Mouse (Mus musculus) ovary, postnatal 10 days (tissue): ENCODE results near the gene Gpr150.
A peak's percentile ranks its signal among the peaks of the same experiment; 100 is the strongest.

Experiments used
- DNase-seq: peaks from one replicate; pipeline ENCODE4 v3.0.0; 2022; ENCODE audit warnings: low spot score

Gpr150 gene

GRCm38 (mm10) chr13:76056896-76057266 lies at the start of gene Gpr150:
Gene Gpr150 (minus strand): TSS chr13:76056996.
- no peak for DNase-seq

- DNase-seq = no peak
Observed at GRCm38 (mm10) chr13:76101989-76102388, 45.2 kb upstream of the Gpr150 start.

GRCm38 (mm10) chr13:76098493-76099303 lies 41.9 kb upstream of the Gpr150 start, which contains the start of the genes Arsk and Ttc37:
Gene Arsk (minus strand): TSS chr13:76098660.
Gene Ttc37 (plus strand): TSS chr13:76098734.
- peak; percentile 64 for DNase-seq

DNA sequence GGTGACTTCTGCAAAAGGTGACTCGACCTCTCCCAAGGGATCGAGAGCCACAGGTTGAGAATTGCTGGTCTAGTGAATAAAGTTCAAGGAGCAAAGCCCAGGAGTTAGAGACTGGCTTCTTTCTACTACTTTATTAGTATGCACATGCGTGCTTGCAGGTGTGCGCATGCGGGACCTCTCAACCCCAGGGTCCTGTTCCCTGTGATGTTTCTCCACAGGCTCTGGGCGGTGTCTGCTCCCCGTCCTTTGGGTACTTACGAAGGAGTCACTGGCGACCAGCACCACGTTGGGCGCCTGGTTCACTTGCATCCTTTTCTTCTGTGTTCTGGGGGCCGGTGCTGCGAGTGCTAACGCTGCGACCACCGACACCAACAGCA lies 41.3 kb upstream of the Gpr150 start:
- DNase-seq = no peak

GRCm38 (mm10) chr13:76074323-76074722 lies 17.5 kb upstream of the Gpr150 start:
- no peak for DNase-seq

DNA sequence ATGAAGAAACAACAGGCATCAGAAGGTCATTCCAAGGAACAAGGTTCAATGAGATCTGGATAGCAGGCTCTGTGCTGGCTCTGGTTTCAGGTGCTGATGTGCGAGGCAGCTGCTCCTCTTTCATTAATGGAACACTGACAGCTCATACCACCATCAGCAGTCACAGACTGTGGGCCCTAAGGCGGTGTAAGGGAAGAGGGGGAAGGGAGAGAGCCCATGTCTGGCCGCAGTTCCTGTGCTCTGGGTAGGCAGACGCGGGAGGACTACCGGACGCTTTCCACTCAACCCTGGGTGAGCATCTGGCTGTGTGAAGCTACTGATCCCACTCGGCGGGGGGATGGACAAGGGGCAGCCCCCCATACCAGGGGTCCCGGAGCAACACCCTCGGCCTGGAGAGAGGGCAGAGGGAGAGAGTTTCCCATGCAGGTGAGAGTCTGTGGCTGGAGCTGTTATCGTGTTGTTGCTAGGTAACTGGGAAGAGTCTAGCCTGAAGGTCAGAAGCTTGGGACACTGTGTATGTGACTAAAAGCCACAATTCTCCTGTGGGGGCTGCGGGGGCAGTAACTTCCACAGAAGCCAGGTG lies 7.7 kb upstream of the Gpr150 start:
- no peak for DNase-seq

DNA sequence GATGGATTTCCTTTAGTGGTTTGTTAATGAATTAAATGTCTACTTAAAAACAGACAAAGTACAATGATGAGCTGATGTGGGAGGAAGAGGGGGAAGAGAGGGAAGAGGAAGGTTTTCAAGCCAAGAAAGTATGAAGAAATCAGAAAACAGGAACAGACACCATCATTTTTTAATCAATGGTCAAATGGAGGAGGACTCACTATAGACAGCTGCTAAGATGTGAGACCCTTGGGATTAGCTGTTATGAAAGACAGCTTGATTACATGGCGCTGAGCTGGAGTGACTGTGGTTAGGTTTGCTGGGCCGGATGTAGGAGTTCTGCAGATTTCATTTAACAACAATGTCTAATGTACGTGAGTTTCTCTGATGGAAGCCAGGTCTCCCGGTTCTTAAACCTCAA lies 6.8 kb upstream of the Gpr150 start:
- DNase-seq = no peak

GRCm38 (mm10) chr13:76062569-76062968 lies 5.8 kb upstream of the Gpr150 start:
- DNase-seq = no peak

DNA sequence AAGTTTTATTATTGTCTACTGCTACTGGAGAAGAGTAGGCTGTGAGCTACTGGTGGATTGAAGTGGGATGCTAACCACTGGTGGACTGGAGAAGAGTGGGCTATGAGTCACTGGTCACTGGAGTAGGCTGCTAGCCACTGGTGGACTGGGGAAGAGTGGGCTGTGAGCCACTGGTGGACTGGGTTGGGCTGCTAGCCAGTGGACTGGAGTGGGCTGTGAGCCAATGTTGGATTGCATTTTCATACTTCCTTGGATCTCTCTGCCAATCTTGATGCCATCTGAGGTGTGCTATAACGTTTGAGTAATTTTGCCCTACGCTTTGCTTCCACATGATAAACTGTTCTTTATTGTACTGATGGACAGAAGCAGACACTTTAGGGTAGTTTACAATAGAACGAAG lies 5.3 kb upstream of the Gpr150 start:
- no peak for DNase-seq

DNA sequence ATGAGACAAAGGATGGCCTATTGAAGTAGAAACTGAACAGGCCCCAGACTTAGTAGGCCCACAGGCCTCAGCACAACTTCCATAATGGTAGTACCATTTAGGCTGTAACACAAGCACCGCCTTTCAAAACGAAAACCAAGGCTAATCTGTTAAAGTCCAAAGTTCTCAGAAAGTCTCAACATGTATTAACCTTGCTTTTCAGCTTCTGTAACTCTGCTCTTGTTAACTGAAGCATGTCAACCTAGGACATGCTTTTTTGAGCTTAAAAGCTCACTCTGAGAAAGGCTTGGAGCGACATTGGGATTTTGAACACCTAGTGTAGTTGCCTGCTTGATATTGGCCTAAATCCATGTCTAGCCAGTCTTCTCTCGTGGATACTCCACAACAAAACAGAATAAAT lies 2.8 kb upstream of the Gpr150 start:
- no peak for DNase-seq

DNA sequence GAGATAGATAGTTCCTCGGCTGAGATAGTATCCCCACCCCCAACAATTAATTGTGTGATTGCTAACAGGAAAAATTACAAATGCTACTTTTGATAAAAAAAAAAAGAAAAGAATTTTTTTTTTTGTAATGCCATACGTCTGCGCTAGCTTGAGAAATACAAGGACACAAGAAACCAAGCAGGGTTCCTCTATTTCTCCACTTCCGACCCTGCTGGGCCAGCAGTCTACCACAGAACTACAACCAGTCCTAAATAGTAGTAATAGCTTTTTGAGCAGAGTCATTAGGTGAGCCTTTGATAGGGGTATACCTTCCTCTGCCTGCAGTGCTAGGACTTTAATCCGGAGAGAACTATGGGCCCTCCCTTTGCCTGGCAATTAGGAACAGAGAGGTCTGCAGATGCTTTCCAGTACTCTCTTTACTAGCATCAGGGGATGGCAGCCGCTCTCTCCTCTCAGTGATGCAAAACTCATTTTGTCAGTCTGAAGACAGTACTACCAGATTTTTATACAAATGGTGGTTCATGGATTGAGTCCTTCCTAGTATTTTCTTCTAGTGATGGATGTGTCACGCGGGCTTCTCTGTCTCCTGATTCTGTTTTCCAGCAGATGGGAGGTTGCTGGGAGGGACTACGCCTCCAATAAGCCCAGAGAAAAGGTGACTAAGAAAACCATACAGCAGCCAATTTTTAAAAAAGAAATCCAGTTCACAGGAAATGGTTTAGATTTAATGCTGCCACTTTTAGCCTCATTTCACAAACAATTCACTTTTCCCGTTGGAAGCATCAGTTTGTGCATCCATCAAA lies 672 bp upstream of the Gpr150 start:
- no peak for DNase-seq

DNA sequence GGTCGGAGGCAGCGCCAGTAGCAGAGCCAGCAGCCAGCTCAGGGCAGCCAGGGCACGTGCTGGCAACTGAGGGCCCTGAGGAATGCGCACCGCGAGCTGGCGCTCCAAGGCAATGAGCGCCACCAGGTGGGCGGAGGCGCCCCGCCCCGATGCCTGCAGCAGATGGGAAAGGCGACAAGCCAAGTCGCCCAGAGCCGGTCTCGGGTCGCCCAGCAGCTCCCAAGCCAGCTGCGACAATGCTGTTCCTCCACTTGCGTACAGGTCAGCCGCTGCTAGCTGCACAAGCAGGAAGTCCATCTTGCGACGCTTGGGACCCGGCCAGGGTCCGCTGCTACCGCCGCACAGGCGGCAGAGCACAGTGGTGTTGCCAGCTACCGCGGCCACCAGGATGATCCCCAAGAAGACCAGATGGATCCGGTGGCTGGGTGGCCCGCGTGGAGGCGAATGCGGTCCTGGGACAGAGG lies 503 bp downstream of the Gpr150 start:
- peak; percentile 9 for DNase-seq

- no peak for DNase-seq
Observed at GRCm38 (mm10) chr13:76055391-76056232, 1.2 kb downstream of the Gpr150 start.

DNA sequence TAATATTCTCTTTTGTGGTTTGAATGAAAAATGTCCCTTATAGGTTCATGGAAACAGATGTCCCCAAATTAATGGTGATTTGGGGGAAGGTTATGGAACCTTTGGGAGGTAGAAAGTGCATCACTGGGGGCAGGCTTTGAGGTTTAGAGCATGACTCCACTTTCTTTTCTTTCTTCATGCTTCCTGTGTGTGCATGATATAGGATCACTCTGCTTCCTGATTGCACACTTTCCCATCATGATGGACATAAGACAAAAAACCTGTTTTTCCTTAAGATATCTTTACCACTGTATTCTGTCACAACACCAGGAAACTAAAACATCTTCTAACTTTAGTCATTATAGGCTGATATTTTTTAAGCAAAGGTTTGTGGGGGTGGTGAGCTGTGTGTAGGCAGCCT lies 11.8 kb downstream of the Gpr150 start:
- no peak for DNase-seq

GRCm38 (mm10) chr13:76042455-76042854 lies 14.3 kb downstream of the Gpr150 start:
- no peak for DNase-seq

- DNase-seq = no peak
Observed at GRCm38 (mm10) chr13:76024588-76024987, 32.2 kb downstream of the Gpr150 start.

GRCm38 (mm10) chr13:76021782-76022181 lies 35.0 kb downstream of the Gpr150 start:
- DNase-seq = no peak

- DNase-seq = no peak
Observed at GRCm38 (mm10) chr13:76018844-76019400, 37.9 kb downstream of the Gpr150 start.

GRCm38 (mm10) chr13:76017974-76018843 lies 38.6 kb downstream of the Gpr150 start, which contains the start of gene Rfesd:
Gene Rfesd (minus strand): TSS chr13:76018719.
- DNase-seq = peak; percentile 84

DNA sequence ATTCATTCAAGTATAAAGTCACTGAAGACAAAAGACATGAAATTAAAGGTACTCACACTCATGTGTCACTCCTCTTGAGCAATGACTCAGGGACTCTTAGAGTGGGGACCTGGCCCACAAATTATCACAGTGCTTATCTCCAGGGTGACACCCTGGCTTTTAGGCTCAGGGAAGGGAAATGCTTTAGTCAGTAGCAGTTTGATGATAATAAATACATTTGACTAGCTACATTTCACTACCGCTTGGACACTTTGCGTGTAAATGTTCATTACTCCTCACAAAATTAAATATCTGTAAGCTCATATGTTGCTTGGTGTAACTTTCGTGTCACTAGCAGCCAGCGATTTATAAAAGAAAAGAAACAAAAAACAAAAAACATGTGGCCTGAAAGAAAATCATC lies 39.3 kb downstream of the Gpr150 start:
- no peak for DNase-seq
